Mouse (Mus musculus): ENCODE measurements around the gene Art1.

GRCm38 (mm10) chr7:102076714-102077296 is 24.7 kb upstream of the Art1 start:
- peak; percentile 73 for TF ChIP-seq CTCF (IDR thresholded peaks at IDR 0.05; ENCODE audit: control insufficient read depth, insufficient read depth, low read length)
- TF ChIP-seq POLR2A (IDR thresholded peaks at IDR 0.05; ENCODE audit: borderline replicate concordance, control insufficient read depth, low read depth, low read length), result no peak

Measured in bone marrow, adult 2 months (tissue).